Mouse (Mus musculus): ENCODE results near the gene Prss48. TPM values are rescaled to one million over a fixed set of nuclear protein-coding genes. Genes with fewer than 3 reads are reported as not detected.

Prss48 gene
- polyA plus RNA-seq, 1 experiment, result not detected

GRCm38 (mm10) chr3:86011373-86011772 is 9.1 kb upstream of the Prss48 start:
- WGBS, result 48% methylated on average over 6 of the region's 6 CpGs
- H3K4me3 ChIP-seq (replicated peaks; ENCODE audit: extremely low read depth, low read depth, low read length), result no peak overlapping the region
- TF ChIP-seq POLR2A (IDR thresholded peaks at IDR 0.05; ENCODE audit: borderline replicate concordance, extremely low read depth, low read depth, low read length), result no peak
- TF ChIP-seq CTCF (IDR thresholded peaks at IDR 0.05; ENCODE audit: insufficient read depth, low read length), result no peak
- no peak for DNase-seq
- peaks cover 6% of the 10 kb centered on the region for H3K4me1 ChIP-seq (ENCODE audit: control insufficient read depth, insufficient read depth, low read length)

- no peak overlapping the region for H3K4me3 ChIP-seq (replicated peaks; ENCODE audit: extremely low read depth, low read depth, low read length)
- no peak for DNase-seq
- peaks cover 6% of the 10 kb centered on the region for H3K4me1 ChIP-seq (ENCODE audit: control insufficient read depth, insufficient read depth, low read length)
- TF ChIP-seq POLR2A (IDR thresholded peaks at IDR 0.05; ENCODE audit: borderline replicate concordance, extremely low read depth, low read depth, low read length) (no peak), CTCF (IDR thresholded peaks at IDR 0.05; ENCODE audit: insufficient read depth, low read length) (no peak)
- WGBS, result 52% methylated on average over 3 of the region's 3 CpGs
These were observed 8.3 kb upstream of the Prss48 start for GRCm38 (mm10) chr3:86010618-86011017.

GRCm38 (mm10) chr3:86004751-86005150 is 2.5 kb upstream of the Prss48 start:
- no peak overlapping the region for H3K4me3 ChIP-seq (replicated peaks; ENCODE audit: extremely low read depth, low read depth, low read length)
- TF ChIP-seq CTCF (IDR thresholded peaks at IDR 0.05; ENCODE audit: insufficient read depth, low read length), result no peak
- no peak for TF ChIP-seq POLR2A (IDR thresholded peaks at IDR 0.05; ENCODE audit: borderline replicate concordance, extremely low read depth, low read depth, low read length)
- WGBS, result 97% methylated on average over 10 of the region's 10 CpGs
- no peak for DNase-seq
- H3K4me1 ChIP-seq (ENCODE audit: control insufficient read depth, insufficient read depth, low read length), result no peaks in the 10 kb centered on the region; the same call in 1 of the 2 replicates

GRCm38 (mm10) chr3:86002940-86003339 is 649 bp upstream of the Prss48 start:
- Histone ChIP-seq H3K4me3 (replicated peaks; ENCODE audit: extremely low read depth, low read depth, low read length) (no peak overlapping the region), H3K4me1 (ENCODE audit: control insufficient read depth, insufficient read depth, low read length) (no peaks in the 10 kb centered on the region; the same call in 1 of the 2 replicates)
- 72% methylated on average over 5 of the region's 5 CpGs for WGBS
- no peak for TF ChIP-seq POLR2A (IDR thresholded peaks at IDR 0.05; ENCODE audit: borderline replicate concordance, extremely low read depth, low read depth, low read length)
- no peak for TF ChIP-seq CTCF (IDR thresholded peaks at IDR 0.05; ENCODE audit: insufficient read depth, low read length)
- DNase-seq, result no peak

- Histone ChIP-seq H3K4me3 (replicated peaks; ENCODE audit: extremely low read depth, low read depth, low read length) (no peak overlapping the region), H3K4me1 (ENCODE audit: control insufficient read depth, insufficient read depth, low read length) (no peaks in the 10 kb centered on the region; the same call in 1 of the 2 replicates)
- TF ChIP-seq CTCF (IDR thresholded peaks at IDR 0.05; ENCODE audit: insufficient read depth, low read length) (no peak), POLR2A (IDR thresholded peaks at IDR 0.05; ENCODE audit: borderline replicate concordance, extremely low read depth, low read depth, low read length) (no peak)
- WGBS, result 78% methylated on average over 3 of the region's 3 CpGs
- DNase-seq, result no peak
These were observed 1.0 kb downstream of the Prss48 start for GRCm38 (mm10) chr3:86001271-86001670.

- WGBS, result 87% methylated on average over 4 of the region's 4 CpGs
- peaks cover 9% of the 10 kb centered on the region for H3K4me1 ChIP-seq (ENCODE audit: control insufficient read depth, insufficient read depth, low read length)
- DNase-seq, result no peak
- TF ChIP-seq CTCF (IDR thresholded peaks at IDR 0.05; ENCODE audit: insufficient read depth, low read length) (no peak), POLR2A (IDR thresholded peaks at IDR 0.05; ENCODE audit: borderline replicate concordance, extremely low read depth, low read depth, low read length) (no peak)
- H3K4me3 ChIP-seq (replicated peaks; ENCODE audit: extremely low read depth, low read depth, low read length), result no peak overlapping the region
These were observed 7.6 kb downstream of the Prss48 start for GRCm38 (mm10) chr3:85994645-85995044.

GRCm38 (mm10) chr3:85993744-85994143 is 8.5 kb downstream of the Prss48 start:
- 34% methylated on average over 11 of the region's 11 CpGs for WGBS
- Histone ChIP-seq H3K4me3 (replicated peaks; ENCODE audit: extremely low read depth, low read depth, low read length) (no peak overlapping the region), H3K4me1 (ENCODE audit: control insufficient read depth, insufficient read depth, low read length) (peaks cover 9% of the 10 kb centered on the region)
- no peak for DNase-seq
- TF ChIP-seq CTCF (IDR thresholded peaks at IDR 0.05; ENCODE audit: insufficient read depth, low read length) (no peak), POLR2A (IDR thresholded peaks at IDR 0.05; ENCODE audit: borderline replicate concordance, extremely low read depth, low read depth, low read length) (no peak)

- DNase-seq, result no peak
- Histone ChIP-seq H3K4me3 (replicated peaks; ENCODE audit: extremely low read depth, low read depth, low read length) (no peak overlapping the region), H3K4me1 (ENCODE audit: control insufficient read depth, insufficient read depth, low read length) (peaks cover 9% of the 10 kb centered on the region)
- 45% methylated on average over 5 of the region's 5 CpGs for WGBS
- no peak for TF ChIP-seq POLR2A (IDR thresholded peaks at IDR 0.05; ENCODE audit: borderline replicate concordance, extremely low read depth, low read depth, low read length)
- no peak for TF ChIP-seq CTCF (IDR thresholded peaks at IDR 0.05; ENCODE audit: insufficient read depth, low read length)
These were observed 10.5 kb downstream of the Prss48 start for GRCm38 (mm10) chr3:85991802-85992156.

GRCm38 (mm10) chr3:85991140-85991801 is 11.0 kb downstream of the Prss48 start:
- peaks cover 9% of the 10 kb centered on the region for H3K4me1 ChIP-seq (ENCODE audit: control insufficient read depth, insufficient read depth, low read length)
- H3K4me3 ChIP-seq (replicated peaks; ENCODE audit: extremely low read depth, low read depth, low read length), result no peak overlapping the region
- no peak for TF ChIP-seq POLR2A (IDR thresholded peaks at IDR 0.05; ENCODE audit: borderline replicate concordance, extremely low read depth, low read depth, low read length)
- no peak for TF ChIP-seq CTCF (IDR thresholded peaks at IDR 0.05; ENCODE audit: insufficient read depth, low read length)
- no peak for DNase-seq
- WGBS, result 56% methylated on average over 6 of the region's 6 CpGs

GRCm38 (mm10) chr3:85987225-85987624 is 15.1 kb downstream of the Prss48 start:
- Histone ChIP-seq H3K4me1 (ENCODE audit: control insufficient read depth, insufficient read depth, low read length) (peaks cover 9% of the 10 kb centered on the region), H3K4me3 (replicated peaks; ENCODE audit: extremely low read depth, low read depth, low read length) (no peak overlapping the region)
- TF ChIP-seq POLR2A (IDR thresholded peaks at IDR 0.05; ENCODE audit: borderline replicate concordance, extremely low read depth, low read depth, low read length) (no peak), CTCF (IDR thresholded peaks at IDR 0.05; ENCODE audit: insufficient read depth, low read length) (no peak)
- no peak for DNase-seq
- 85% methylated on average over 2 of the region's 2 CpGs for WGBS
